Mouse (Mus musculus): ENCODE data around the gene Dapk2. TPM values are rescaled to one million over a fixed set of nuclear protein-coding genes. Genes with fewer than 3 reads are reported as not detected.
"Not testable (repeated sequence)": the region's sequence is repeated elsewhere in the genome, so short reads cannot be mapped to it uniquely, and the experiment has no call there.

Dapk2 gene
- total and polyA plus RNA-seq, 3 experiments, result 7.5 to 24.4 (median 9.8) TPM

- Histone ChIP-seq H3K36me3 (replicated peaks) (no peaks in the 10 kb centered on the region), H3K4me1 (ENCODE audit: insufficient read depth, low read depth, low read length) (peaks cover 60% of the 10 kb centered on the region), H3K9me3 (replicated peaks) (0 out of 2 replicates have a peak, but pooled peaks cover 3% of the 10 kb centered on the region), H3K4me3 (ENCODE audit: low read depth, low read length) (no peak overlapping the region), H3K27me3 (ENCODE audit: insufficient read depth, low read length) (no peaks in the 10 kb centered on the region)
- no peak for DNase-seq (ENCODE audit: low spot score)
- TF ChIP-seq TAL1 (conservative IDR thresholded peaks at IDR 0.05; ENCODE audit: low read depth, low read length) (no peak), GATA2 (IDR thresholded peaks at IDR 0.05; ENCODE audit: borderline replicate concordance, low read depth, low read length) (no peak), GATA1 (IDR thresholded peaks at IDR 0.05; ENCODE audit: borderline replicate concordance, low read length) (no peak), CTCF (IDR thresholded peaks at IDR 0.05; ENCODE audit: low read depth, low read length) (no peak), POLR2AphosphoS5 (IDR thresholded peaks at IDR 0.05; ENCODE audit: insufficient replicate concordance, low read depth, low read length) (no peak)
- no peak for ATAC-seq (ENCODE audit: extremely low read depth, insufficient number of reproducible peaks, low FRiP score, poor library complexity, severe bottlenecking)
Observed at GRCm38 (mm10) chr9:66281501-66281951, 123.5 kb downstream of the Dapk2 start.

GRCm38 (mm10) chr9:66282582-66282981, 124.6 kb downstream of the Dapk2 start:
- Histone ChIP-seq H3K36me3 (replicated peaks) (no peaks in the 10 kb centered on the region), H3K9me3 (replicated peaks) (0 out of 2 replicates have a peak, but pooled peaks cover 3% of the 10 kb centered on the region), H3K4me3 (ENCODE audit: low read depth, low read length) (no peak overlapping the region), H3K27me3 (ENCODE audit: insufficient read depth, low read length) (no peaks in the 10 kb centered on the region), H3K4me1 (ENCODE audit: insufficient read depth, low read depth, low read length) (peaks cover 56% of the 10 kb centered on the region)
- ATAC-seq (ENCODE audit: extremely low read depth, insufficient number of reproducible peaks, low FRiP score, poor library complexity, severe bottlenecking) (no peak), DNase-seq (ENCODE audit: low spot score) (no peak)
- TF ChIP-seq POLR2AphosphoS5 (IDR thresholded peaks at IDR 0.05; ENCODE audit: insufficient replicate concordance, low read depth, low read length), result no peak
- TF ChIP-seq CTCF (IDR thresholded peaks at IDR 0.05; ENCODE audit: low read depth, low read length), result peak; percentile 33; the same call in 1 of the 2 replicates

GRCm38 (mm10) chr9:66283565-66284203, 125.7 kb downstream of the Dapk2 start:
- H3K27me3 ChIP-seq (ENCODE audit: insufficient read depth, low read length), result no peaks in the 10 kb centered on the region
- no peak overlapping the region for H3K4me3 ChIP-seq (ENCODE audit: low read depth, low read length)
- peaks cover 46% of the 10 kb centered on the region for H3K4me1 ChIP-seq (ENCODE audit: insufficient read depth, low read depth, low read length)
- 0 out of 2 replicates have a peak, but pooled peaks cover 3% of the 10 kb centered on the region for H3K9me3 ChIP-seq (replicated peaks)
- H3K36me3 ChIP-seq (replicated peaks), result no peaks in the 10 kb centered on the region
- DNase-seq (ENCODE audit: low spot score), result no peak
- no peak for TF ChIP-seq GATA1 (IDR thresholded peaks at IDR 0.05; ENCODE audit: borderline replicate concordance, low read length)
- TF ChIP-seq CTCF (IDR thresholded peaks at IDR 0.05; ENCODE audit: low read depth, low read length), result peak; percentile 21; the same call in 1 of the 2 replicates
- no peak for TF ChIP-seq GATA2 (IDR thresholded peaks at IDR 0.05; ENCODE audit: borderline replicate concordance, low read depth, low read length)
- no peak for TF ChIP-seq TAL1 (conservative IDR thresholded peaks at IDR 0.05; ENCODE audit: low read depth, low read length)
- no peak for ATAC-seq (ENCODE audit: extremely low read depth, insufficient number of reproducible peaks, low FRiP score, poor library complexity, severe bottlenecking)

GRCm38 (mm10) chr9:66285241-66285640, 127.2 kb downstream of the Dapk2 start:
- H3K36me3 ChIP-seq (replicated peaks); ATAC-seq (ENCODE audit: extremely low read depth, insufficient number of reproducible peaks, low FRiP score, poor library complexity, severe bottlenecking); H3K9me3 ChIP-seq (replicated peaks); DNase-seq (ENCODE audit: low spot score); H3K27me3 ChIP-seq (ENCODE audit: insufficient read depth, low read length); H3K4me3 ChIP-seq (ENCODE audit: low read depth, low read length): not testable (repeated sequence)
- peaks cover 36% of the 10 kb centered on the region for H3K4me1 ChIP-seq (ENCODE audit: insufficient read depth, low read depth, low read length)

GRCm38 (mm10) chr9:66285901-66286300, 127.9 kb downstream of the Dapk2 start:
- H3K4me3 ChIP-seq (ENCODE audit: low read depth, low read length), result no peak overlapping the region; the same call in 1 of the 2 replicates
- H3K36me3 ChIP-seq (replicated peaks), result no peaks in the 10 kb centered on the region
- TF ChIP-seq CTCF (IDR thresholded peaks at IDR 0.05; ENCODE audit: low read depth, low read length) (no peak), GATA1 (IDR thresholded peaks at IDR 0.05; ENCODE audit: borderline replicate concordance, low read length) (no peak), POLR2AphosphoS5 (IDR thresholded peaks at IDR 0.05; ENCODE audit: insufficient replicate concordance, low read depth, low read length) (no peak), TAL1 (conservative IDR thresholded peaks at IDR 0.05; ENCODE audit: low read depth, low read length) (no peak), GATA2 (IDR thresholded peaks at IDR 0.05; ENCODE audit: borderline replicate concordance, low read depth, low read length) (no peak)
- H3K9me3 ChIP-seq (replicated peaks), result 0 out of 2 replicates have a peak, but pooled peaks cover 3% of the 10 kb centered on the region
- DNase-seq (ENCODE audit: low spot score) (no peak), ATAC-seq (ENCODE audit: extremely low read depth, insufficient number of reproducible peaks, low FRiP score, poor library complexity, severe bottlenecking) (peak; percentile 22)
- H3K4me1 ChIP-seq (ENCODE audit: insufficient read depth, low read depth, low read length), result peaks cover 33% of the 10 kb centered on the region
- H3K27me3 ChIP-seq (ENCODE audit: insufficient read depth, low read length), result no peaks in the 10 kb centered on the region

- Histone ChIP-seq H3K4me3 (ENCODE audit: low read depth, low read length) (no peak overlapping the region), H3K9me3 (replicated peaks) (no peaks in the 10 kb centered on the region), H3K36me3 (replicated peaks) (no peaks in the 10 kb centered on the region), H3K4me1 (ENCODE audit: insufficient read depth, low read depth, low read length) (peaks cover 29% of the 10 kb centered on the region), H3K27me3 (ENCODE audit: insufficient read depth, low read length) (no peaks in the 10 kb centered on the region)
- DNase-seq (ENCODE audit: low spot score) (no peak), ATAC-seq (ENCODE audit: extremely low read depth, insufficient number of reproducible peaks, low FRiP score, poor library complexity, severe bottlenecking) (no peak)
- TF ChIP-seq GATA2 (IDR thresholded peaks at IDR 0.05; ENCODE audit: borderline replicate concordance, low read depth, low read length) (no peak), POLR2AphosphoS5 (IDR thresholded peaks at IDR 0.05; ENCODE audit: insufficient replicate concordance, low read depth, low read length) (no peak), CTCF (IDR thresholded peaks at IDR 0.05; ENCODE audit: low read depth, low read length) (no peak), TAL1 (conservative IDR thresholded peaks at IDR 0.05; ENCODE audit: low read depth, low read length) (no peak), GATA1 (IDR thresholded peaks at IDR 0.05; ENCODE audit: borderline replicate concordance, low read length) (no peak)
Observed at GRCm38 (mm10) chr9:66290727-66291126, 132.7 kb downstream of the Dapk2 start.

Measured in G1E (cell line).